Mouse (Mus musculus): ENCODE measurements around the gene Enpep. TPM values are rescaled to one million over a fixed set of nuclear protein-coding genes. Genes with fewer than 3 reads are reported as not detected.

Gene Enpep
- polyA plus RNA-seq (2021): 11.8 TPM

GRCm38 (mm10) chr3:129332586-129332985 lies at the start of gene Enpep:
TSS of gene Enpep (minus strand) at chr3:129332720.
- no peaks in the 10 kb centered on the region for H3K27me3 ChIP-seq
- POLR2A ChIA-PET: interaction anchor here (1.1 kb wide), 1 partner anchor 200 kb away, joined by 4 read pairs; the partner anchor contains the start of gene Elovl6
- no peak for TF ChIP-seq CTCF (IDR thresholded peaks at IDR 0.05)
- in situ Hi-C loops (cut with MboI; ENCODE audit: low pct_unique_long_range_greater_than_20kb): no loop called here
- CTCF ChIA-PET: interaction anchor here (1.3 to 3.1 kb wide), 5 partner anchors 11 to 16 kb away, joined by 3 to 10 read pairs (median 6); no protein-coding TSS in a partner anchor
- no peak for DNase-seq (ENCODE audit: low read depth, low spot score)
- ATAC-seq: peak; percentile 55

- ATAC-seq (no peak), DNase-seq (ENCODE audit: low read depth, low spot score) (no peak)
- no peak for TF ChIP-seq CTCF (IDR thresholded peaks at IDR 0.05)
- no peaks in the 10 kb centered on the region for H3K27me3 ChIP-seq
- POLR2A ChIA-PET: no interaction called here
- CTCF ChIA-PET: no interaction called here
- in situ Hi-C loops (cut with MboI; ENCODE audit: low pct_unique_long_range_greater_than_20kb): no loop called here
Observed at GRCm38 (mm10) chr3:129379109-129379508, 46.6 kb upstream of the Enpep start.

GRCm38 (mm10) chr3:129375087-129375486 lies 42.6 kb upstream of the Enpep start:
- no peak for TF ChIP-seq CTCF (IDR thresholded peaks at IDR 0.05)
- no peak for ATAC-seq
- POLR2A ChIA-PET: no interaction called here
- in situ Hi-C loops (cut with MboI; ENCODE audit: low pct_unique_long_range_greater_than_20kb): no loop called here
- CTCF ChIA-PET: interaction anchor here (1.3 to 1.5 kb wide), 2 partner anchors 12 to 20 kb away, joined by 3 read pairs; no protein-coding TSS in a partner anchor
- DNase-seq (ENCODE audit: low read depth, low spot score): no peak
- no peaks in the 10 kb centered on the region for H3K27me3 ChIP-seq

- no peak for DNase-seq (ENCODE audit: low read depth, low spot score)
- no peaks in the 10 kb centered on the region for H3K27me3 ChIP-seq
- in situ Hi-C loops (cut with MboI; ENCODE audit: low pct_unique_long_range_greater_than_20kb): no loop called here
- no peak for ATAC-seq
- TF ChIP-seq CTCF (IDR thresholded peaks at IDR 0.05): no peak
- ChIA-PET CTCF (interaction anchor here (0.9 to 2.3 kb wide), 2 partner anchors 8 to 19 kb away, joined by 3 to 8 read pairs; no protein-coding TSS in a partner anchor), POLR2A (no interaction called here)
Observed at GRCm38 (mm10) chr3:129373108-129373507, 40.6 kb upstream of the Enpep start.

GRCm38 (mm10) chr3:129369491-129369890 lies 37.0 kb upstream of the Enpep start:
- no peaks in the 10 kb centered on the region for H3K27me3 ChIP-seq
- ChIA-PET CTCF (interaction anchor here (1.1 to 1.6 kb wide), 2 partner anchors 13 to 22 kb away, joined by 3 to 7 read pairs; no protein-coding TSS in a partner anchor), POLR2A (no interaction called here)
- no peak for TF ChIP-seq CTCF (IDR thresholded peaks at IDR 0.05)
- in situ Hi-C loops (cut with MboI; ENCODE audit: low pct_unique_long_range_greater_than_20kb): no loop called here
- DNase-seq (ENCODE audit: low read depth, low spot score) (no peak), ATAC-seq (no peak)

- DNase-seq (ENCODE audit: low read depth, low spot score) (no peak), ATAC-seq (no peak)
- H3K27me3 ChIP-seq: no peaks in the 10 kb centered on the region
- no peak for TF ChIP-seq CTCF (IDR thresholded peaks at IDR 0.05)
- in situ Hi-C loops (cut with MboI; ENCODE audit: low pct_unique_long_range_greater_than_20kb): no loop called here
- CTCF ChIA-PET: interaction anchor here (1.0 kb wide), 1 partner anchor 43 kb away, joined by 4 read pairs; no protein-coding TSS in a partner anchor
- POLR2A ChIA-PET: no interaction called here
Observed at GRCm38 (mm10) chr3:129365919-129366318, 33.4 kb upstream of the Enpep start.

- ATAC-seq (no peak), DNase-seq (ENCODE audit: low read depth, low spot score) (no peak)
- no peaks in the 10 kb centered on the region for H3K27me3 ChIP-seq
- POLR2A ChIA-PET: no interaction called here
- CTCF ChIA-PET: no interaction called here
- no peak for TF ChIP-seq CTCF (IDR thresholded peaks at IDR 0.05)
- in situ Hi-C loops (cut with MboI; ENCODE audit: low pct_unique_long_range_greater_than_20kb): no loop called here
Observed at GRCm38 (mm10) chr3:129364818-129365390, 32.4 kb upstream of the Enpep start.

- DNase-seq (ENCODE audit: low read depth, low spot score) (no peak), ATAC-seq (peak; percentile 51)
- in situ Hi-C loops (cut with MboI; ENCODE audit: low pct_unique_long_range_greater_than_20kb): no loop called here
- CTCF ChIA-PET: no interaction called here
- no peaks in the 10 kb centered on the region for H3K27me3 ChIP-seq
- POLR2A ChIA-PET: no interaction called here
- no peak for TF ChIP-seq CTCF (IDR thresholded peaks at IDR 0.05)
Observed at GRCm38 (mm10) chr3:129363426-129363825, 30.9 kb upstream of the Enpep start.

- in situ Hi-C loops (cut with MboI; ENCODE audit: low pct_unique_long_range_greater_than_20kb): no loop called here
- POLR2A ChIA-PET: interaction anchor here (0.5 to 1.1 kb wide), 2 partner anchors 42 to 433 kb away, joined by 3 read pairs; no protein-coding TSS in a partner anchor
- H3K27me3 ChIP-seq: no peaks in the 10 kb centered on the region
- CTCF ChIA-PET: no interaction called here
- no peak for DNase-seq (ENCODE audit: low read depth, low spot score)
- peak; percentile 8 for ATAC-seq
- TF ChIP-seq CTCF (IDR thresholded peaks at IDR 0.05): no peak
Observed at GRCm38 (mm10) chr3:129358115-129358514, 25.6 kb upstream of the Enpep start.

GRCm38 (mm10) chr3:129353901-129354300 lies 21.4 kb upstream of the Enpep start:
- in situ Hi-C loops (cut with MboI; ENCODE audit: low pct_unique_long_range_greater_than_20kb): no loop called here
- no peak for TF ChIP-seq CTCF (IDR thresholded peaks at IDR 0.05)
- ChIA-PET CTCF (interaction anchor here (1.1 kb wide), 1 partner anchor 14 kb away, joined by 3 read pairs; no protein-coding TSS in a partner anchor), POLR2A (no interaction called here)
- ATAC-seq: no peak
- no peaks in the 10 kb centered on the region for H3K27me3 ChIP-seq
- no peak for DNase-seq (ENCODE audit: low read depth, low spot score)

GRCm38 (mm10) chr3:129351320-129351877 lies 18.9 kb upstream of the Enpep start:
- no peaks in the 10 kb centered on the region for H3K27me3 ChIP-seq
- ATAC-seq (no peak), DNase-seq (ENCODE audit: low read depth, low spot score) (no peak)
- ChIA-PET POLR2A (no interaction called here), CTCF (no interaction called here)
- in situ Hi-C loops (cut with MboI; ENCODE audit: low pct_unique_long_range_greater_than_20kb): no loop called here
- TF ChIP-seq CTCF (IDR thresholded peaks at IDR 0.05): no peak

Data from Patski (cell line).